Mouse (Mus musculus) lung, embryonic 14.5 days (tissue): ENCODE measurements around the gene Slc7a6. TPM values are rescaled to one million over a fixed set of nuclear protein-coding genes. Genes with fewer than 3 reads are reported as not detected.
A peak's percentile ranks its signal among the peaks of the same experiment; 100 is the strongest.

Source experiments
- ATAC-seq: fragments of 200-750 bp; cut with Nextera tagmentation; 2 replicates; pipeline ENCODE4 v1.8.0; 2017; ENCODE audit warnings: mild to moderate bottlenecking, moderate TSS enrichment, moderate library complexity; ENCODE audit not compliant: insufficient read depth
- DNase-seq: peaks from one replicate; pipeline ENCODE4 v3.0.0-alpha.2; 2015
- H3K27ac ChIP-seq: fragments of 300-500 bp; sonication (generic); 2 replicates; pipeline ENCODE4 v1.5.1; 2014; ENCODE audit warnings: low read depth, mild to moderate bottlenecking, moderate library complexity
- H3K27me3 ChIP-seq: fragments of 300-500 bp; sonication (generic); 2 replicates; pipeline ENCODE4 v1.6.1; 2014; ENCODE audit warnings: low read length, control low read depth; ENCODE audit not compliant: insufficient read depth
- H3K36me3 ChIP-seq: fragments of 300-500 bp; sonication (generic); 2 replicates; pipeline ENCODE4 v1.6.1; 2014; ENCODE audit warnings: control low read depth; ENCODE audit not compliant: insufficient read depth
- H3K4me1 ChIP-seq: fragments of 300-500 bp; sonication (generic); 2 replicates; pipeline ENCODE4 v1.6.1; 2014; ENCODE audit warnings: antibody characterized with exemption, control low read depth; ENCODE audit not compliant: insufficient read depth
- H3K4me2 ChIP-seq: fragments of 300-500 bp; sonication (generic); 2 replicates; pipeline ENCODE4 v1.6.1; 2014; ENCODE audit warnings: mild to moderate bottlenecking
- H3K4me3 ChIP-seq: fragments of 300-500 bp; sonication (generic); 2 replicates; pipeline ENCODE4 v1.5.1; 2014; ENCODE audit warnings: low read depth, low read length
- H3K9ac ChIP-seq: fragments of 300-500 bp; sonication (generic); 2 replicates; pipeline ENCODE4 v1.6.1; 2014
- H3K9me3 ChIP-seq: fragments of 300-500 bp; sonication (generic); 2 replicates; pipeline ENCODE4 v1.6.1; 2016; ENCODE audit warnings: low read depth, low read length, control low read depth
- CTCF ChIP-seq: IDR thresholded peaks from 2 replicates; pipeline ENCODE4 v1.5.1; 2016; ENCODE audit warnings: antibody characterized with exemption, low read depth
- WGBS: fragments of 180-500 bp; shearing (Covaris S2); extraction: QIAGEN DNeasy Blood & Tissue Kit; methylation state at CpG from one replicate; pipeline ENCODE4 v1.1.7; 2014; 5-methylcytosine and 5-hydroxymethylcytosine counted together
- polyA plus RNA-seq: library from polyadenylated mRNA; unstranded; fragments of >200 nt; fragmentation: Nextera tagmentation; extraction: Ambion mirVana; gene quantifications from 2 replicates; pipeline ENCODE4 v1.2.1, GENCODE M21; 2014

The Slc7a6 gene
- polyA plus RNA-seq, 1 experiment from 2014 or later: 85.0 TPM

GRCm38 (mm10) chr8:106130505-106130904 is 38.2 kb upstream of the Slc7a6 start:
- Histone ChIP-seq H3K9ac (no peak overlapping the region), H3K4me3 (no peak overlapping the region), H3K9me3 (no peaks in the 10 kb centered on the region), H3K27me3 (peaks cover 16% of the 10 kb centered on the region), H3K27ac (no peak overlapping the region), H3K4me2 (no peak overlapping the region), H3K36me3 (peaks cover 72% of the 10 kb centered on the region), H3K4me1 (0 out of 2 replicates have a peak, but pooled peaks cover 4% of the 10 kb centered on the region)
- no peak for TF ChIP-seq CTCF
- ATAC-seq (no peak), DNase-seq (no peak)
- WGBS: 78% methylated on average over 2 of the region's 2 CpGs

GRCm38 (mm10) chr8:106131021-106131420 is 37.6 kb upstream of the Slc7a6 start:
- H3K4me2 ChIP-seq: no peak overlapping the region
- 83% methylated on average over 4 of the region's 4 CpGs for WGBS
- no peak overlapping the region for H3K4me3 ChIP-seq
- no peak overlapping the region for H3K9ac ChIP-seq
- no peak for TF ChIP-seq CTCF
- H3K27ac ChIP-seq: no peak overlapping the region
- no peak for DNase-seq
- H3K36me3 ChIP-seq: peaks cover 72% of the 10 kb centered on the region
- peaks cover 21% of the 10 kb centered on the region for H3K27me3 ChIP-seq
- 0 out of 2 replicates have a peak, but pooled peaks cover 4% of the 10 kb centered on the region for H3K4me1 ChIP-seq
- no peak for ATAC-seq
- H3K9me3 ChIP-seq: no peaks in the 10 kb centered on the region

- 83% methylated on average over 7 of the region's 7 CpGs for WGBS
- TF ChIP-seq CTCF: no peak
- H3K27me3 ChIP-seq: peaks cover 27% of the 10 kb centered on the region
- DNase-seq: no peak
- peaks cover 69% of the 10 kb centered on the region for H3K36me3 ChIP-seq
- H3K4me3 ChIP-seq: no peak overlapping the region
- H3K9me3 ChIP-seq: no peaks in the 10 kb centered on the region
- no peak overlapping the region for H3K9ac ChIP-seq
- H3K4me1 ChIP-seq: 0 out of 2 replicates have a peak, but pooled peaks cover 4% of the 10 kb centered on the region
- no peak for ATAC-seq
- no peak overlapping the region for H3K4me2 ChIP-seq
- no peak overlapping the region for H3K27ac ChIP-seq
Observed at GRCm38 (mm10) chr8:106131488-106132222, 37.0 kb upstream of the Slc7a6 start.

- no peak overlapping the region for H3K27ac ChIP-seq
- ATAC-seq (no peak), DNase-seq (no peak)
- H3K9me3 ChIP-seq: no peaks in the 10 kb centered on the region
- H3K4me1 ChIP-seq: 0 out of 2 replicates have a peak, but pooled peaks cover 4% of the 10 kb centered on the region
- TF ChIP-seq CTCF: no peak
- H3K4me2 ChIP-seq: no peak overlapping the region
- no peak overlapping the region for H3K4me3 ChIP-seq
- H3K9ac ChIP-seq: no peak overlapping the region
- H3K27me3 ChIP-seq: peaks cover 34% of the 10 kb centered on the region
- 89% methylated on average over 11 of the region's 11 CpGs for WGBS
- H3K36me3 ChIP-seq: peaks cover 62% of the 10 kb centered on the region
Observed at GRCm38 (mm10) chr8:106132356-106132755, 36.3 kb upstream of the Slc7a6 start.

GRCm38 (mm10) chr8:106133526-106133925 is 35.1 kb upstream of the Slc7a6 start:
- ATAC-seq: no peak
- Histone ChIP-seq H3K27me3 (peaks cover 39% of the 10 kb centered on the region), H3K4me3 (no peak overlapping the region), H3K4me1 (0 out of 2 replicates have a peak, but pooled peaks cover 4% of the 10 kb centered on the region), H3K9ac (no peak overlapping the region), H3K27ac (no peak overlapping the region), H3K9me3 (no peaks in the 10 kb centered on the region), H3K4me2 (0 out of 2 replicates have a peak overlapping the region, but pooled peaks have one; percentile 56), H3K36me3 (peaks cover 51% of the 10 kb centered on the region)
- 64% methylated on average over 13 of the region's 13 CpGs for WGBS
- DNase-seq: no peak
- TF ChIP-seq CTCF: no peak

GRCm38 (mm10) chr8:106133946-106134345 is 34.7 kb upstream of the Slc7a6 start:
- 64% methylated on average over 6 of the region's 6 CpGs for WGBS
- H3K36me3 ChIP-seq: peaks cover 46% of the 10 kb centered on the region

More at GRCm38 (mm10) chr8:106133946-106134345, 34.7 kb upstream of the Slc7a6 start:
- Histone ChIP-seq H3K27me3 (peaks cover 39% of the 10 kb centered on the region), H3K9me3 (no peaks in the 10 kb centered on the region), H3K4me3 (peak overlapping the region; percentile 22), H3K27ac (no peak overlapping the region; the same call in 1 of the 2 replicates), H3K4me2 (peak overlapping the region; percentile 56), H3K9ac (no peak overlapping the region), H3K4me1 (0 out of 2 replicates have a peak, but pooled peaks cover 4% of the 10 kb centered on the region)
- no peak for TF ChIP-seq CTCF
- no peak for ATAC-seq
- DNase-seq: no peak
